Mouse (Mus musculus): ENCODE data around the gene Fkbp8.

DNA sequence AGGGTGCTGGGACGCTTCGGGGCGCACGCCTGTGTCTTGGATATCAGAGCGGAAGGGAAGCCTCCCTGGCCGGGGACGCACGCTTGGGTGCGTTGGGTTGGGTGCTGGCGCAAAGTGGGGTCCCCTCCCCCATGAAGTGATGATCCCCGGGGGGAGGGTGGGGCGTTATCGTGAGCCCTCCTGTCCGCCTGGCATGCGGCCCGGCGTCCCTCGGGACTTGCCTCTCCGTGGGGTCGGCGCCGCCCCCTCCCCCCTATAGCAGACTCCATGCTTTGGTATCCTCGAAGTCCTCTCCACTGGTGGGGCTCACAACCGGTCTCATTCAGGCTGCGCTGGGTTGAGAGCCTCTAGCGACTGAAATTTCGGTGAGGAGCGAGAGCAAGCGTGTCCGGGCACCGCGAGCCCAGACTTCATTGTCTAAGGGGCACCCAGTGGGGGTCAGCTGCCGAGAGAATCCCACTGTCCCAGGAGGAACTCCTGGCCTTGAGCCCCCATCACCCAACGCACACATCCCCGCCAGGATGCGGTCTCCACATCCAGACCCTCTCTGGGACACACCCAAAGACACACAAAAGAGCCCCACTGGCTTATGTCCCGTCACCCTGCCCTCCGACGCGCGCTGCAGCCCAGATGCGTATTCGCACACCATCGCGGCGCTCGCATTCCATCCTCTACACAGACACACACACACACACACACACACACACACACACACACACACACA is 33.7 kb upstream of the Fkbp8 start:
- TF ChIP-seq POLR2A (IDR thresholded peaks at IDR 0.05; ENCODE audit: low read depth, low read length) (no peak), CTCF (conservative IDR thresholded peaks at IDR 0.05; ENCODE audit: insufficient read depth, insufficient read length, low read depth, low read length) (no peak)

Measured in kidney, adult 2 months (tissue).